Mouse (Mus musculus) thymus, postnatal 36 days (tissue): Measurements from ENCODE around the gene Tlr6.

Experiments used
- DNase-seq, 2 experiments: peaks; one replicate each; pipeline ENCODE4 v3.0.0; 2022; ENCODE audit warnings: mixed read lengths in 2 of 2

Tlr6 gene

DNA sequence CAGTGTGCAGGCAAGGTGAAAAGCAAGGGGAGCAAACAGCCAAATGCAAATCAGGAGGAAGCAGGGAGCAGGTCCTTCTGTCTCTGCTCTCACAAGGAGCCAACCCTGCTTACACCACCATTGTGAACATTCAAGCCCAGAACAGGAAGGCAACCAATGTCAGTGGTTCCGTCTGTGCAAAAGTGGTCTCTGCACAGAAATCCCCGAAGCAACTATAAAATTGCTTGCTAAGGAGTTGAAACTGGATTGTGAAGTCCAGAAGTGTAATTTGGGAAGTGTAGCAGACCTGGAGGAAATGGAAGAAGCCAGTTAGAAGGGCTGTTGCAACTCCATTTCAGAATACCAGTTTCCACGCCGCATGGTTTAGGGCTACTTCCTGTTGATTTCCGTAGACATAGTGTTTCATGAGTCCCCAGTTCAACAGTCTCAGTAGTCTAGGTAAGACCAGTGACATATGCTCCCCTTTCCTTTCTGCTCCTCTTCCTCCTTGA is 37.0 kb downstream of the Tlr6 start:
- DNase-seq = no peak

GRCm38 (mm10) chr5:64918616-64919597 is 41.0 kb downstream of the Tlr6 start:
- no peak for DNase-seq

DNA sequence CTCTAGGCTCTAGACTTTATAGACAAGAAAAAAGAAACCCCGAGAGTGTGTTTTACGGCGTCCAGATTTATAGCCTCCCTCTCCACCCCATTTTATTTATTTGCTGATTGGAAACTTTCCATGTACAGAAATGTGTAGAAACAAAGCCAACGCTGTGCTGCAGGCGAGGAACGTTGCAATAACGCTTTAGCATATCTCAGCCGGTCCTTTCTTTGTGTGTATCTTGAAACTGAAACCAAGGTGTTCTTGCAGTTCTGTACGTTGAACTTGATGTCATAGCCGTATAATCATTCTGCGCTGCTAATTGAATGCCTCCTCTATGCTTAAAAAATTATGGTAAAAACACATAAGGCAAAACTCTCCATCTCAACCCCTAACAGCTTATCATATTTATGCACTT is 42.2 kb downstream of the Tlr6 start:
- no peak for DNase-seq

GRCm38 (mm10) chr5:64917161-64917560 is 42.7 kb downstream of the Tlr6 start:
- DNase-seq = no peak

GRCm38 (mm10) chr5:64908585-64909284 is 51.2 kb downstream of the Tlr6 start:
- DNase-seq = no peak

- no peak for DNase-seq
These were observed 52.0 kb downstream of the Tlr6 start for GRCm38 (mm10) chr5:64907906-64908305.

DNA sequence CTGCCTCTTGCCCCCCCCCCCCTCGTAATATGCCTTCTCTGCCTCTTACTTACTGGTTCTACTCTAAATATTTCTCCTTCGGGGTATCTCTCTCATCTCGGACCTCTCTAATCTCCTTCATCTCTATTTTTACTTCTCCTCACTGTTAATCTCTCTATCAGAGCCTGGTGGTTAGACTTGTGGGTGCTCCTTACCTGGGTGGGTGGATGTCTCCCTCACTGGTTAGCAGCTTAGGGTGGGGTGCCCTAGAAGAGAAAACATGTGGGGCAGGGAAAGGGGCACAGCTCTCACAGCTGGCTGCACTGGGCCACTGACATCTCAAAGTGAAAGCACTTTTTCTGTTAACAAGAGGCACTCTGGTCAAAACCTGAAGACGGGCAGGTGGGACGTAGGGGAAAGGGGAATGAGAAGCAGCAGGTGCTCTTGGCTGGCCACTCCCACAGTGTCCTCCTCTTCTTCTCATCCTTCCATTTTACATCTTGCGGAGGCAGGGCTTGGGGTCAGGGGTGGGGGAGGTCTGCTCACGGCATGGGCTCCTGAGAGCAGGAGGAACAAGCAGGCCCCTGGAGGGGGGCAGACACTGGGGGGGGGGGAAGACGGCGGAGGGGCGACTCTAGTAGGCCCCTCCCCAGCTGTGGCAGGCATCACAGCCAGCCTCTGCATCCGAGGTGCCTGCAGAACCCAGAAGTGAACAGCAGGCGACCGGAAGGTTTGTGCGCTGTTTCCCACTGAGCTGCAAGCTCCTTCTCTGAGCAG is 54.2 kb downstream of the Tlr6 start:
- peak; percentile 43 to 71 for DNase-seq
